23 mouse cellular contexts compared by ENCODE assay signal in genomic region chr10:125943098-125943497, GRCm38 (mm10). TPM values are rescaled to one million over a fixed set of nuclear protein-coding genes. Genes with fewer than 3 reads are reported as not detected.
DNase-seq lines count a peak whose midpoint lies in the region; ATAC-seq lines count a peak whose summit lies in the region.
"Had no signal": no experiment of that assay in that cellular context is flagged by ENCODE, and none has a peak within 500 bp of the region (broad histone marks: within the 10 kb centered on the region; RNA-seq: fewer than 3 reads in every experiment).

No protein-coding gene starts in this region.

- 0 out of 2 replicates have a peak overlapping the region, but pooled peaks have one; percentile 1 for H3K4me2 ChIP-seq in intestine, embryonic 15.5 days (replicated peaks)
- H3K4me2 ChIP-seq in intestine, embryonic 16.5 days (ENCODE audit: low read depth, low read length): no peak overlapping the region
- no peak overlapping the region for H3K4me2 ChIP-seq in midbrain, embryonic 11.5 days
- H3K4me2 ChIP-seq in midbrain, embryonic 15.5 days: no peak overlapping the region
- H3K4me2 ChIP-seq in embryonic facial prominence, embryonic 14.5 days (ENCODE audit: low read depth, low read length): 0 out of 2 replicates have a peak overlapping the region, but pooled peaks have one; percentile 11
- H3K4me2 ChIP-seq: embryonic facial prominence, embryonic 15.5 days; forebrain, embryonic 12.5 days had no signal

- no peaks in the 10 kb centered on the region for H3K9me3 ChIP-seq in intestine, embryonic 15.5 days
- no peaks in the 10 kb centered on the region for H3K9me3 ChIP-seq in intestine, embryonic 16.5 days (ENCODE audit: control insufficient read depth, low read length)
- H3K9me3 ChIP-seq in midbrain, embryonic 11.5 days (ENCODE audit: control insufficient read depth, low read length): no peaks in the 10 kb centered on the region
- no peaks in the 10 kb centered on the region for H3K9me3 ChIP-seq in midbrain, embryonic 15.5 days
- no peaks in the 10 kb centered on the region for H3K9me3 ChIP-seq in embryonic facial prominence, embryonic 14.5 days (ENCODE audit: control insufficient read depth, low read length)
- H3K9me3 ChIP-seq: embryonic facial prominence, embryonic 15.5 days; forebrain, embryonic 10.5 days; forebrain, embryonic 12.5 days had no signal

- H3K27me3 ChIP-seq in intestine, embryonic 15.5 days (replicated peaks): no peaks in the 10 kb centered on the region
- H3K27me3 ChIP-seq in intestine, embryonic 16.5 days (replicated peaks; ENCODE audit: control insufficient read depth, insufficient read depth, low read length): no peaks in the 10 kb centered on the region
- H3K27me3 ChIP-seq in midbrain, embryonic 11.5 days (ENCODE audit: control insufficient read depth, insufficient read depth, low read length): no peaks in the 10 kb centered on the region
- H3K27me3 ChIP-seq in midbrain, embryonic 15.5 days (replicated peaks): no peaks in the 10 kb centered on the region
- no peaks in the 10 kb centered on the region for H3K27me3 ChIP-seq in embryonic facial prominence, embryonic 14.5 days (replicated peaks; ENCODE audit: control insufficient read depth, insufficient read depth, low read length)
- H3K27me3 ChIP-seq: embryonic facial prominence, embryonic 15.5 days had no signal

- 44% methylated on average over 5 of the region's 5 CpGs for WGBS in intestine, embryonic 15.5 days
- 53% methylated on average over 5 of the region's 5 CpGs for WGBS in intestine, embryonic 16.5 days
- 47% methylated on average over 5 of the region's 5 CpGs for WGBS in midbrain, embryonic 11.5 days
- 22% methylated on average over 5 of the region's 5 CpGs for WGBS in midbrain, embryonic 15.5 days
- WGBS in embryonic facial prominence, embryonic 14.5 days: 19% methylated on average over 5 of the region's 5 CpGs

- DNase-seq in heart, adult 11 months: peak; percentile 45
- no peak for DNase-seq in heart, postnatal 25 days (ENCODE audit: low spot score)
- peak; percentile 69 for DNase-seq in midbrain, embryonic 11.5 days (ENCODE audit: low spot score, missing footprints)
- DNase-seq in embryonic facial prominence, embryonic 14.5 days (ENCODE audit: low spot score): peak; percentile 58
- DNase-seq in adrenal gland, postnatal 4 days (ENCODE audit: low spot score in 2 of 2): no peak
- DNase-seq: adrenal gland, adult 2 months; adrenal gland, postnatal 10 days; adrenal gland, postnatal 25 days; cerebellum, adult 11-12 months; cerebellum, adult 2 months; cerebellum, adult 9-10 months; cerebellum, postnatal 10 days; cerebellum, postnatal 25 days had no signal

- H3K4me1 ChIP-seq in intestine, embryonic 15.5 days (replicated peaks): 0 out of 2 replicates have a peak, but pooled peaks cover 3% of the 10 kb centered on the region
- peaks cover 1% of the 10 kb centered on the region; the same call in 1 of the 2 replicates for H3K4me1 ChIP-seq in intestine, embryonic 16.5 days (ENCODE audit: control insufficient read depth, insufficient read depth, low read length)
- H3K4me1 ChIP-seq in midbrain, embryonic 11.5 days (ENCODE audit: control insufficient read depth, insufficient read depth, low read length): peaks cover 8% of the 10 kb centered on the region; the same call in 1 of the 2 replicates
- peaks cover 11% of the 10 kb centered on the region for H3K4me1 ChIP-seq in midbrain, embryonic 15.5 days
- peaks cover 31% of the 10 kb centered on the region for H3K4me1 ChIP-seq in embryonic facial prominence, embryonic 14.5 days (ENCODE audit: control insufficient read depth, insufficient read depth, low read length)

- H3K4me3 ChIP-seq in intestine, embryonic 15.5 days (replicated peaks): no peak overlapping the region
- no peak overlapping the region for H3K4me3 ChIP-seq in intestine, embryonic 16.5 days (ENCODE audit: low read length)
- H3K4me3 ChIP-seq in midbrain, embryonic 11.5 days (ENCODE audit: low read depth, low read length): no peak overlapping the region
- H3K4me3 ChIP-seq in midbrain, embryonic 15.5 days: no peak overlapping the region
- no peak overlapping the region for H3K4me3 ChIP-seq in embryonic facial prominence, embryonic 14.5 days (ENCODE audit: low read depth, low read length)
- H3K4me3 ChIP-seq: embryonic facial prominence, embryonic 15.5 days; erythroblast, embryonic 14.5 days; forebrain, embryonic 10.5 days; forebrain, embryonic 12.5 days had no signal

- H3K9ac ChIP-seq in intestine, embryonic 15.5 days: no peak overlapping the region
- no peak overlapping the region for H3K9ac ChIP-seq in intestine, embryonic 16.5 days (ENCODE audit: low read depth, low read length)
- H3K9ac ChIP-seq in midbrain, embryonic 11.5 days (ENCODE audit: low read length): no peak overlapping the region
- H3K9ac ChIP-seq in midbrain, embryonic 15.5 days: no peak overlapping the region
- no peak overlapping the region for H3K9ac ChIP-seq in embryonic facial prominence, embryonic 14.5 days (ENCODE audit: low read depth, low read length)
- H3K9ac ChIP-seq: embryonic facial prominence, embryonic 15.5 days; forebrain, embryonic 12.5 days had no signal

- ATAC-seq in intestine, embryonic 15.5 days: no peak
- ATAC-seq in intestine, embryonic 16.5 days: no peak
- ATAC-seq in midbrain, embryonic 11.5 days (ENCODE audit: low FRiP score): no peak
- no peak for ATAC-seq in midbrain, embryonic 15.5 days (replicated peaks)
- peak; percentile 54; the same call in 1 of the 2 replicates for ATAC-seq in embryonic facial prominence, embryonic 14.5 days (ENCODE audit: low read depth)
- ATAC-seq: forebrain, embryonic 14.5 days; forebrain, embryonic 16.5 days had no signal

- H3K36me3 ChIP-seq in intestine, embryonic 15.5 days: no peaks in the 10 kb centered on the region
- no peaks in the 10 kb centered on the region for H3K36me3 ChIP-seq in intestine, embryonic 16.5 days (ENCODE audit: control insufficient read depth, insufficient read depth, low read length)
- no peaks in the 10 kb centered on the region for H3K36me3 ChIP-seq in midbrain, embryonic 11.5 days (ENCODE audit: control insufficient read depth, insufficient read depth, low read length)
- H3K36me3 ChIP-seq in midbrain, embryonic 15.5 days (replicated peaks): no peaks in the 10 kb centered on the region
- no peaks in the 10 kb centered on the region for H3K36me3 ChIP-seq in embryonic facial prominence, embryonic 14.5 days (ENCODE audit: control insufficient read depth, insufficient read depth, low read length)
- H3K36me3 ChIP-seq: embryonic facial prominence, embryonic 15.5 days; forebrain, embryonic 10.5 days; forebrain, embryonic 12.5 days had no signal

- intact Hi-C loops in heart, postnatal 25 days (cut with DNase I): no loop called here

- no peak overlapping the region for H3K27ac ChIP-seq in intestine, embryonic 15.5 days
- H3K27ac ChIP-seq in intestine, embryonic 16.5 days (ENCODE audit: low read length): no peak overlapping the region
- H3K27ac ChIP-seq in midbrain, embryonic 11.5 days (ENCODE audit: low read depth, low read length): no peak overlapping the region
- H3K27ac ChIP-seq in midbrain, embryonic 15.5 days: no peak overlapping the region
- H3K27ac ChIP-seq in embryonic facial prominence, embryonic 14.5 days (replicated peaks; ENCODE audit: low read depth, low read length): no peak overlapping the region
- H3K27ac ChIP-seq: embryonic facial prominence, embryonic 15.5 days; forebrain, embryonic 12.5 days had no signal

RNA-seq across cellular contexts. Expression of gene Lrig3, which starts 22.9 kb away (rescaled TPM):
- total RNA-seq in heart, postnatal 25 days (2021): 1 to 10 TPM; 2.3 to 2.5 TPM
- 13.7 and 14.8 TPM in 2 replicates for polyA plus RNA-seq in intestine, embryonic 15.5 days (2015; fragmentation: Nextera tagmentation; extraction: Ambion mirVana)
- 9.2 and 10.2 TPM in 2 replicates for polyA plus RNA-seq in intestine, embryonic 16.5 days (2015; fragmentation: Nextera tagmentation; extraction: Ambion mirVana)
- 9.2 and 9.5 TPM in 2 replicates for polyA plus RNA-seq in midbrain, embryonic 11.5 days (2014; fragmentation: Nextera tagmentation; extraction: Ambion mirVana)
- polyA plus RNA-seq in midbrain, embryonic 15.5 days (2015; fragmentation: Nextera tagmentation; extraction: Ambion mirVana): 4.0 and 4.1 TPM in 2 replicates
- 23.6 and 29.1 TPM in 2 replicates for polyA plus RNA-seq in embryonic facial prominence, embryonic 14.5 days (2014; fragmentation: Nextera tagmentation; extraction: Ambion mirVana)
- 10 to 100 TPM in 1 of 2 experiments, 1 to 10 TPM in 1; 9.2 to 12.9 TPM for total RNA-seq in adrenal gland, postnatal 4 days (2021)
- total RNA-seq: MEL had no signal
- polyA plus RNA-seq: erythroblast, embryonic 14.5 days had no signal

Comparison
In these comparisons a context has a peak if more than half of its experiments do, and no peak if none do; other contexts are left out.
1. DNase-seq: peak in heart, adult 11 months (single experiment), midbrain, embryonic 11.5 days (single experiment) and embryonic facial prominence, embryonic 14.5 days (single experiment); none in heart, postnatal 25 days (single experiment) and adrenal gland, postnatal 4 days (0 of 2).
2. H3K4me2 ChIP-seq: peak in intestine, embryonic 15.5 days (single experiment) and embryonic facial prominence, embryonic 14.5 days (single experiment); none in intestine, embryonic 16.5 days (single experiment), midbrain, embryonic 11.5 days (single experiment) and midbrain, embryonic 15.5 days (single experiment).